Mouse (Mus musculus): ENCODE measurements at regions not wholly inside any gene's neighbourhood (a gene's known extent, or its start where the extent isn't known, plus 50 kb on each side); places are given as distances from the start of the nearest gene placed in this dataset. TPM values are rescaled to one million over a fixed set of nuclear protein-coding genes. Genes with fewer than 3 reads are reported as not detected.

DNA sequence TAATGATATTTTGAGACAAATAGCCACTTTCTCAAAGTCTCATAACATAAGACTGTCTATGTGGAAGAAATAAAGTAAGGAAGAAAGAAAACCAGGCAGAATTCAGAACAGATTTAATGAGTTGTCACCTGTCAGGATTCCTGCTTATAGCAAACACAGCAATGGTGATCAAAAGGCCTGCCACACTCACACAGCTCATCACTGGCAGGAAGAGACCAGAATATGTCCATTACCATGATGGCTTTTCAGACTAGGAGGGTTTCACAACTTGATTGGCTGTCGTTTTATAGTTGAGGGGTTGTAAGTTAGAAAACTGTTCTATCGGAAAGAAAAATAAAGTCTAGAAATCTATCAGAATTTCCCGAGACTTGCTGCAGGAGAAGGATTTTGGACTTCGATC is 819.5 kb downstream of the Hace1 start:
- no peaks in the 10 kb centered on the region for H3K36me3 ChIP-seq
- no peak overlapping the region for H3K27ac ChIP-seq
- no peak for ATAC-seq (ENCODE audit: insufficient number of reproducible peaks, insufficient read depth, low FRiP score, low TSS enrichment)
- no peak overlapping the region for H3K4me3 ChIP-seq
- H3K9ac ChIP-seq: no peak overlapping the region
- H3K9me3 ChIP-seq: no peaks in the 10 kb centered on the region
- H3K4me1 ChIP-seq: no peaks in the 10 kb centered on the region
- H3K27me3 ChIP-seq: no peaks in the 10 kb centered on the region
- H3K4me2 ChIP-seq (replicated peaks): no peak overlapping the region
- 85% methylated on average over 4 of the region's 4 CpGs for WGBS

DNA sequence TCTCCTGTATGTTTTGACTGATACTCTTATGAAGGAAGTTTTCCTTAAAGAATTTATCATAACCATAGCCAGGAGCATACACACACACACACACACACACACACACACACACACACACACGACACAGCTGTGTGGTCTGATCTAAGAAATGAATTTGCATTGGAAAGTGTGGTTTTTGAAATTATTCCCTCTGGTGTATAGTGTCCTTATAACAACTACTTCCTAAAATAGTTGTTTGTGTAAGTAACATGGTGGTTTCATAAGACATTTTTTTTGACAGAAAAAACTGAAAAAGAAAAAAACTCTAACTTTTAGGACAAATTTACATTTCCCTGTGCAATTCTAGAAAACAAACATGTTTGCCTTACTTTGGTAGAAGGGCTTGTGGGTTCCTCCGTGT is 826.3 kb downstream of the Hace1 start:
- Histone ChIP-seq H3K4me1 (no peaks in the 10 kb centered on the region), H3K27me3 (no peaks in the 10 kb centered on the region), H3K9me3 (no peaks in the 10 kb centered on the region), H3K9ac (no peak overlapping the region), H3K4me2 (replicated peaks) (no peak overlapping the region), H3K27ac (no peak overlapping the region), H3K36me3 (no peaks in the 10 kb centered on the region), H3K4me3 (no peak overlapping the region)
- ATAC-seq (ENCODE audit: insufficient number of reproducible peaks, insufficient read depth, low FRiP score, low TSS enrichment): no peak
- 73% methylated on average over 2 of the region's 2 CpGs for WGBS

Small RNA genes in the stretch of these regions (microRNA-seq; reads per million reads assigned to microRNA genes)
- not detected for gene Gm27410

Measured in embryonic facial prominence, embryonic 12.5 days (tissue).